Mouse (Mus musculus) inflammation-experienced regulatory T-cells, adult 6 months (primary cell): Measurements from ENCODE around the gene Bzw2. TPM values are rescaled to one million over a fixed set of nuclear protein-coding genes. Genes with fewer than 3 reads are reported as not detected.

Experiments
- ATAC-seq: one replicate; pipeline ENCODE4 v1.8.0; 2017
- polyA plus RNA-seq, 3 experiments: library from polyadenylated mRNA; unstranded; fragments of 100-300 nt; shearing (Covaris generic); gene quantifications; one replicate each; pipeline ENCODE4 v1.2.1; 2017

The Bzw2 gene
- polyA plus RNA-seq, 3 experiments from 2014 or later: 133 to 204 (median 162) TPM

GRCm38 (mm10) chr12:36134111-36134510 is 23.8 kb downstream of the Bzw2 start:
- no peak for ATAC-seq

GRCm38 (mm10) chr12:36133547-36133946 is 24.3 kb downstream of the Bzw2 start:
- no peak for ATAC-seq

GRCm38 (mm10) chr12:36132668-36133067 is 25.2 kb downstream of the Bzw2 start:
- no peak for ATAC-seq

GRCm38 (mm10) chr12:36132254-36132653 is 25.6 kb downstream of the Bzw2 start:
- no peak for ATAC-seq

GRCm38 (mm10) chr12:36129826-36130225 is 28.1 kb downstream of the Bzw2 start:
- no peak for ATAC-seq

GRCm38 (mm10) chr12:36126049-36126448 is 31.8 kb downstream of the Bzw2 start:
- no peak for ATAC-seq

- ATAC-seq: no peak
These were observed 38.6 kb downstream of the Bzw2 start for GRCm38 (mm10) chr12:36119244-36119643.

- ATAC-seq: no peak
These were observed 40.7 kb downstream of the Bzw2 start for GRCm38 (mm10) chr12:36117161-36117560.

- ATAC-seq: no peak
These were observed 45.8 kb downstream of the Bzw2 start for GRCm38 (mm10) chr12:36112081-36112480.

- no peak for ATAC-seq
These were observed 46.8 kb downstream of the Bzw2 start for GRCm38 (mm10) chr12:36111110-36111509.

GRCm38 (mm10) chr12:36110457-36110856 is 47.4 kb downstream of the Bzw2 start:
- ATAC-seq: no peak

GRCm38 (mm10) chr12:36108442-36108841 is 49.4 kb downstream of the Bzw2 start:
- ATAC-seq: no peak

- ATAC-seq: no peak
These were observed 54.3 kb downstream of the Bzw2 start for GRCm38 (mm10) chr12:36103592-36103910.

- no peak for ATAC-seq
These were observed 54.9 kb downstream of the Bzw2 start for GRCm38 (mm10) chr12:36102733-36103591.

GRCm38 (mm10) chr12:36095371-36095880 is 62.5 kb downstream of the Bzw2 start:
- ATAC-seq: no peak

GRCm38 (mm10) chr12:36093081-36093670 is 64.7 kb downstream of the Bzw2 start:
- ATAC-seq: no peak

GRCm38 (mm10) chr12:36091964-36092363 is 65.9 kb downstream of the Bzw2 start:
- ATAC-seq: no peak

- no peak for ATAC-seq
These were observed 68.7 kb downstream of the Bzw2 start for GRCm38 (mm10) chr12:36089221-36089620.

- no peak for ATAC-seq
These were observed 69.1 kb downstream of the Bzw2 start for GRCm38 (mm10) chr12:36088804-36089203.

- ATAC-seq: no peak
These were observed 72.5 kb downstream of the Bzw2 start for GRCm38 (mm10) chr12:36085380-36085779.

GRCm38 (mm10) chr12:36078101-36078899 is 79.6 kb downstream of the Bzw2 start:
- peak; percentile 57 for ATAC-seq

- ATAC-seq: peak; percentile 78
These were observed 85.0 kb downstream of the Bzw2 start for GRCm38 (mm10) chr12:36072860-36073259.

GRCm38 (mm10) chr12:36070231-36070630 is 87.6 kb downstream of the Bzw2 start:
- ATAC-seq: no peak
